Mouse (Mus musculus) testis, adult 2 months (tissue): ENCODE measurements around the gene 4930579F01Rik.

Experiments
- CTCF ChIP-seq: fragments of 200-500 bp; IDR thresholded peaks from 2 replicates; pipeline ENCODE4 v1.5.1; 2012; ENCODE audit warnings: low read depth, mild to moderate bottlenecking, inconsistent platforms, low read length, moderate library complexity; ENCODE audit not compliant: control insufficient read depth, insufficient read depth, insufficient replicate concordance
- POLR2A ChIP-seq: fragments of 200-500 bp; IDR thresholded peaks from 2 replicates; pipeline ENCODE4 v1.6.1; 2012; ENCODE audit warnings: low read depth, mild to moderate bottlenecking, inconsistent platforms, low read length, moderate library complexity; ENCODE audit not compliant: control insufficient read depth

DNA sequence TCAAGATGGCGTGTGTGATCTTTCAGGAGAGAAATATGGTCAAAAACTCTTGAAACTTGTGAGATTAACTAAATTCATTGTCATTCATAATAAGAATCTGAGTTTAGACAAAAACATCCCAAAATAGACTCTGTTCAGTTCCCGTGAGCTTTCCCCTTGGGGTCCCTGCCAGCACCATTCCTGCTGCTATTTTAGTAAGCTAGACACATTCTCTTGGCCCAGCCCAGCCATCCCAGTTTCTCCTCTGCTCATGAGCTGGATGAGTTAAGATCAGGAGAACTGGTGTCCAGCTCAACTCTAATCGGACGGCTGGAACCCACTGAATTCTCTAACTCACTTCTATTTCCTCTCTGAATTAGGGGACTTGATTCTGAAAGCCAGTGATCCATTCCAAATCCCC, 76.8 kb downstream of the 4930579F01Rik start:
- TF ChIP-seq CTCF, result no peak
- no peak for TF ChIP-seq POLR2A
